Mouse (Mus musculus): Measurements from ENCODE around the gene Nagpa. TPM values are rescaled to one million over a fixed set of nuclear protein-coding genes. Genes with fewer than 3 reads are reported as not detected.

Nagpa gene
- total RNA-seq, 2 experiments from 2014 or later: 8.4 to 10.8 TPM

- no peak for DNase-seq (ENCODE audit: low spot score in 2 of 2)
- intact Hi-C loops (cut with DNase I): no loop called here
Measured at GRCm38 (mm10) chr16:5205431-5205970, 1.7 kb upstream of the Nagpa start.

GRCm38 (mm10) chr16:5203200-5203599, 612 bp downstream of the Nagpa start:
- DNase-seq (ENCODE audit: low spot score in 2 of 2): no peak
- intact Hi-C loops (cut with DNase I): loop anchor here (2.0 kb wide), 2 partner anchors 264 to 332 kb away; no protein-coding TSS in a partner anchor

GRCm38 (mm10) chr16:5202681-5203080, 1.1 kb downstream of the Nagpa start:
- DNase-seq (ENCODE audit: low spot score in 2 of 2): peak; percentile 51 to 67
- intact Hi-C loops (cut with DNase I): loop anchor here (1.0 to 2.0 kb wide), 3 partner anchors 42 to 332 kb away; no protein-coding TSS in a partner anchor

GRCm38 (mm10) chr16:5195080-5195479, 8.7 kb downstream of the Nagpa start:
- DNase-seq (ENCODE audit: low spot score in 2 of 2): peak; percentile 44 to 61
- intact Hi-C loops (cut with DNase I): no loop called here

- intact Hi-C loops (cut with DNase I): no loop called here
- peak; percentile 35 to 75 for DNase-seq (ENCODE audit: low spot score in 2 of 2)
Measured at GRCm38 (mm10) chr16:5186234-5186633, 17.6 kb downstream of the Nagpa start.

GRCm38 (mm10) chr16:5185691-5186090, 18.1 kb downstream of the Nagpa start:
- DNase-seq (ENCODE audit: low spot score in 2 of 2): no peak
- intact Hi-C loops (cut with DNase I): no loop called here

GRCm38 (mm10) chr16:5184956-5185355, 18.9 kb downstream of the Nagpa start:
- intact Hi-C loops (cut with DNase I): no loop called here

GRCm38 (mm10) chr16:5184101-5184500, 19.7 kb downstream of the Nagpa start:
- intact Hi-C loops (cut with DNase I): no loop called here
- DNase-seq (ENCODE audit: low spot score in 2 of 2): no peak

More at GRCm38 (mm10) chr16:5184956-5185355, 18.9 kb downstream of the Nagpa start:
- DNase-seq (ENCODE audit: low spot score in 2 of 2): no peak

- intact Hi-C loops (cut with DNase I): no loop called here
- no peak for DNase-seq (ENCODE audit: low spot score in 2 of 2)
Measured at GRCm38 (mm10) chr16:5183310-5183975, 20.4 kb downstream of the Nagpa start.

GRCm38 (mm10) chr16:5172636-5173035, 31.2 kb downstream of the Nagpa start:
- intact Hi-C loops (cut with DNase I): no loop called here
- no peak for DNase-seq (ENCODE audit: low spot score in 2 of 2)

- intact Hi-C loops (cut with DNase I): no loop called here
Measured at GRCm38 (mm10) chr16:5168829-5169228, 35.0 kb downstream of the Nagpa start.

GRCm38 (mm10) chr16:5168038-5168437, 35.8 kb downstream of the Nagpa start:
- intact Hi-C loops (cut with DNase I): no loop called here
- no peak for DNase-seq (ENCODE audit: low spot score in 2 of 2)

More at GRCm38 (mm10) chr16:5168829-5169228, 35.0 kb downstream of the Nagpa start:
- no peak for DNase-seq (ENCODE audit: low spot score in 2 of 2)

GRCm38 (mm10) chr16:5164327-5164726, 39.5 kb downstream of the Nagpa start:
- intact Hi-C loops (cut with DNase I): no loop called here
- DNase-seq (ENCODE audit: low spot score in 2 of 2): no peak

GRCm38 (mm10) chr16:5159248-5159647, 44.6 kb downstream of the Nagpa start:
- DNase-seq (ENCODE audit: low spot score in 2 of 2): peak in 1 of 2 experiments; percentile 72

GRCm38 (mm10) chr16:5157113-5157512, 46.7 kb downstream of the Nagpa start:
- intact Hi-C loops (cut with DNase I): no loop called here
- no peak for DNase-seq (ENCODE audit: low spot score in 2 of 2)

More at GRCm38 (mm10) chr16:5159248-5159647, 44.6 kb downstream of the Nagpa start:
- intact Hi-C loops (cut with DNase I): no loop called here

- DNase-seq (ENCODE audit: low spot score in 2 of 2): no peak
- intact Hi-C loops (cut with DNase I): no loop called here
Measured at GRCm38 (mm10) chr16:5156495-5156894, 47.3 kb downstream of the Nagpa start.

- intact Hi-C loops (cut with DNase I): no loop called here
- DNase-seq (ENCODE audit: low spot score in 2 of 2): no peak
Measured at GRCm38 (mm10) chr16:5155014-5155413, 48.8 kb downstream of the Nagpa start.

GRCm38 (mm10) chr16:5153299-5154026, 50.3 kb downstream of the Nagpa start:
- no peak for DNase-seq (ENCODE audit: low spot score in 2 of 2)
- intact Hi-C loops (cut with DNase I): no loop called here

- intact Hi-C loops (cut with DNase I): no loop called here
- DNase-seq (ENCODE audit: low spot score in 2 of 2): peak in 1 of 2 experiments; percentile 17
Measured at GRCm38 (mm10) chr16:5150544-5150943, 53.3 kb downstream of the Nagpa start.

- intact Hi-C loops (cut with DNase I): loop anchor here (5.0 kb wide), 3 partner anchors 75 to 170 kb away; no protein-coding TSS in a partner anchor
- DNase-seq (ENCODE audit: low spot score in 2 of 2): peak in 1 of 2 experiments; percentile 27
Measured at GRCm38 (mm10) chr16:5147037-5147385, 56.8 kb downstream of the Nagpa start, which contains the start of gene Sec14l5. TSS of gene Sec14l5 (plus strand) at chr16:5147109.
